Mouse (Mus musculus) splenic B cell, adult 2 months (primary cell): ENCODE data around the gene C1qtnf5.
"Not testable (repeated sequence)": the region's sequence is repeated elsewhere in the genome, so short reads cannot be mapped to it uniquely, and the experiment has no call there.

Experiments used
- DNase-seq: peaks from one replicate; pipeline ENCODE4 v3.0.0-alpha.2; 2011; ENCODE audit warnings: low read depth, low spot score
- H3K27me3 ChIP-seq: 2 replicates; pipeline ENCODE4 v1.6.1; 2012; ENCODE audit warnings: mild to moderate bottlenecking, low read length, moderate library complexity, mixed read lengths; ENCODE audit not compliant: control insufficient read depth, poor library complexity, insufficient read depth, severe bottlenecking
- H3K36me3 ChIP-seq: 2 replicates; pipeline ENCODE4 v1.6.1; 2012; ENCODE audit warnings: mild to moderate bottlenecking, low read length, moderate library complexity, mixed read lengths; ENCODE audit not compliant: control insufficient read depth, poor library complexity, insufficient read depth, severe bottlenecking

Gene C1qtnf5

GRCm38 (mm10) chr9:44107557-44108179 is 623 bp downstream of the C1qtnf5 start:
- DNase-seq = no peak
- Histone ChIP-seq H3K27me3 (no peaks in the 10 kb centered on the region), H3K36me3 (no peaks in the 10 kb centered on the region)

- Histone ChIP-seq H3K27me3 (no peaks in the 10 kb centered on the region), H3K36me3 (no peaks in the 10 kb centered on the region)
- DNase-seq = no peak
Observed at GRCm38 (mm10) chr9:44108269-44109055, 1.4 kb downstream of the C1qtnf5 start.

GRCm38 (mm10) chr9:44109360-44110095 is 2.5 kb downstream of the C1qtnf5 start:
- DNase-seq = peak; percentile 81
- Histone ChIP-seq H3K27me3 (no peaks in the 10 kb centered on the region), H3K36me3 (no peaks in the 10 kb centered on the region)

- DNase-seq, H3K27me3 ChIP-seq: not testable (repeated sequence)
Observed at GRCm38 (mm10) chr9:44111909-44112308, 4.9 kb downstream of the C1qtnf5 start.

GRCm38 (mm10) chr9:44113105-44113789 is 6.2 kb downstream of the C1qtnf5 start, which contains the start of the genes Gm49380 and Rnf26:
Gene Gm49380, minus strand, starts transcription at chr9:44113500.
Gene Rnf26, minus strand, starts transcription at chr9:44113517.
- DNase-seq = peak; percentile 98

More at GRCm38 (mm10) chr9:44111909-44112308, 4.9 kb downstream of the C1qtnf5 start:
- not testable (repeated sequence) for H3K36me3 ChIP-seq

GRCm38 (mm10) chr9:44114453-44114852 is 7.4 kb downstream of the C1qtnf5 start:
- H3K27me3 ChIP-seq = no peaks in the 10 kb centered on the region
- no peak for DNase-seq
- H3K36me3 ChIP-seq = no peaks in the 10 kb centered on the region

More at GRCm38 (mm10) chr9:44113105-44113789, 6.2 kb downstream of the C1qtnf5 start, which contains the start of the genes Gm49380 and Rnf26:
- no peaks in the 10 kb centered on the region for H3K36me3 ChIP-seq
- no peaks in the 10 kb centered on the region for H3K27me3 ChIP-seq

GRCm38 (mm10) chr9:44115599-44115998 is 8.6 kb downstream of the C1qtnf5 start:
- DNase-seq = no peak
- Histone ChIP-seq H3K36me3 (no peaks in the 10 kb centered on the region), H3K27me3 (no peaks in the 10 kb centered on the region)

- no peaks in the 10 kb centered on the region for H3K36me3 ChIP-seq
- no peaks in the 10 kb centered on the region for H3K27me3 ChIP-seq
- no peak for DNase-seq
Observed at GRCm38 (mm10) chr9:44116182-44116581, 9.1 kb downstream of the C1qtnf5 start.

GRCm38 (mm10) chr9:44119011-44119410 is 12.0 kb downstream of the C1qtnf5 start:
- no peaks in the 10 kb centered on the region for H3K36me3 ChIP-seq
- H3K27me3 ChIP-seq = no peaks in the 10 kb centered on the region
- DNase-seq = peak; percentile 68

- Histone ChIP-seq H3K36me3 (no peaks in the 10 kb centered on the region), H3K27me3 (no peaks in the 10 kb centered on the region)
- DNase-seq = no peak
Observed at GRCm38 (mm10) chr9:44119948-44120465, 13.0 kb downstream of the C1qtnf5 start.

- H3K36me3 ChIP-seq = no peaks in the 10 kb centered on the region
- DNase-seq = peak; percentile 47
- no peaks in the 10 kb centered on the region for H3K27me3 ChIP-seq
Observed at GRCm38 (mm10) chr9:44124317-44124716, 17.3 kb downstream of the C1qtnf5 start.

- Histone ChIP-seq H3K36me3 (no peaks in the 10 kb centered on the region), H3K27me3 (no peaks in the 10 kb centered on the region)
- DNase-seq = no peak
Observed at GRCm38 (mm10) chr9:44125026-44125425, 18.0 kb downstream of the C1qtnf5 start.

GRCm38 (mm10) chr9:44125546-44126428 is 18.7 kb downstream of the C1qtnf5 start:
- no peaks in the 10 kb centered on the region for H3K27me3 ChIP-seq
- DNase-seq = peak; percentile 90
- H3K36me3 ChIP-seq = no peaks in the 10 kb centered on the region
